Mouse (Mus musculus) CH12.LX (cell line): ENCODE data around the gene Emg1. TPM values are rescaled to one million over a fixed set of nuclear protein-coding genes. Genes with fewer than 3 reads are reported as not detected.

Experiments
- DNase-seq: peaks from one replicate; pipeline ENCODE4 v3.0.0-alpha.2; 2013; ENCODE audit errors: extremely low read depth
- H3K27ac ChIP-seq: 2 replicates; pipeline ENCODE4 v1.5.1; 2012; ENCODE audit warnings: low read depth, mild to moderate bottlenecking, control low read depth, moderate library complexity; ENCODE audit not compliant: insufficient read depth
- H3K27me3 ChIP-seq: replicated peaks from 2 replicates; pipeline ENCODE3; 2012; ENCODE audit warnings: inconsistent platforms
- H3K36me3 ChIP-seq, 2 experiments: replicated peaks in 1 of 2; 2 replicates each; pipeline versions ENCODE3 to v1.6.1; 2012; ENCODE audit warnings: inconsistent platforms in 1 of 2, low read length in 1 of 2, mild to moderate bottlenecking in 1 of 2, mixed read lengths in 1 of 2, moderate library complexity in 1 of 2; ENCODE audit not compliant: control insufficient read depth in 1 of 2, insufficient read depth in 1 of 2
- H3K4me1 ChIP-seq, 2 experiments: 2 replicates each; pipeline ENCODE4 v1.6.1; 2012; ENCODE audit warnings: inconsistent platforms in 1 of 2, moderate library complexity in 1 of 2; ENCODE audit not compliant: insufficient read depth in 2 of 2, control insufficient read depth in 1 of 2
- H3K4me2 ChIP-seq: 2 replicates; pipeline ENCODE4 v1.6.1; 2012; ENCODE audit warnings: low read depth, mild to moderate bottlenecking, control low read depth; ENCODE audit not compliant: poor library complexity, insufficient read depth, severe bottlenecking
- H3K4me3 ChIP-seq, 3 experiments: fragments of 150-350 bp in 1 of 3; sonication (generic) in 1 of 3; replicated peaks in 1 of 3; 2 replicates each; pipeline versions ENCODE3 to v1.5.1; 2011 to 2012; ENCODE audit warnings: low read depth in 2 of 3, low read length in 2 of 3, mild to moderate bottlenecking in 2 of 3, moderate library complexity in 2 of 3, control low read depth in 1 of 3, improper control_type of control experiment in 1 of 3, inconsistent platforms in 1 of 3, mixed read lengths in 1 of 3; ENCODE audit not compliant: poor library complexity in 1 of 3
- H3K79me2 ChIP-seq: replicated peaks from 2 replicates; pipeline ENCODE4 v1.6.1; 2012; ENCODE audit warnings: mild to moderate bottlenecking, moderate library complexity; ENCODE audit not compliant: control insufficient read depth, poor library complexity, insufficient read depth, severe bottlenecking; ENCODE audit errors: extremely low read depth
- H3K9ac ChIP-seq: 2 replicates; pipeline ENCODE4 v1.6.1; 2012; ENCODE audit warnings: low read depth, mild to moderate bottlenecking, control low read depth, moderate library complexity; ENCODE audit not compliant: insufficient read depth
- H3K9me3 ChIP-seq: replicated peaks from 2 replicates; pipeline ENCODE3; 2012; ENCODE audit warnings: low read length, inconsistent platforms, mixed read lengths
- BHLHE40 ChIP-seq: IDR thresholded peaks from 2 replicates; pipeline ENCODE4 v1.6.1; 2011; ENCODE audit warnings: mild to moderate bottlenecking, low read depth, low read length, improper control_type of control experiment
- CHD1 ChIP-seq: IDR thresholded peaks from 2 replicates; pipeline ENCODE4 v1.6.1; 2012; ENCODE audit warnings: low read depth, low read length, improper control_type of control experiment, inconsistent platforms
- CHD2 ChIP-seq: IDR thresholded peaks from 2 replicates; pipeline ENCODE4 v1.6.1; 2011; ENCODE audit warnings: low read length, improper control_type of control experiment
- E2F4 ChIP-seq: IDR thresholded peaks from 2 replicates; pipeline ENCODE4 v1.6.1; 2011; ENCODE audit warnings: low read depth, low read length, improper control_type of control experiment; ENCODE audit not compliant: insufficient replicate concordance
- ELF1 ChIP-seq: IDR thresholded peaks from 2 replicates; pipeline ENCODE4 v1.6.1; 2014; ENCODE audit warnings: low read depth, mild to moderate bottlenecking, inconsistent platforms, low read length, improper control_type of control experiment
- EP300 ChIP-seq: IDR thresholded peaks from 2 replicates; pipeline ENCODE4 v1.6.1; 2011; ENCODE audit warnings: low read length, improper control_type of control experiment
- GABPA ChIP-seq: IDR thresholded peaks from 2 replicates; pipeline ENCODE4 v1.6.1; 2012; ENCODE audit warnings: low read depth, low read length, improper control_type of control experiment, inconsistent platforms; ENCODE audit not compliant: insufficient replicate concordance
- JUN ChIP-seq: IDR thresholded peaks from 2 replicates; pipeline ENCODE4 v1.6.1; 2011; ENCODE audit warnings: low read depth, mild to moderate bottlenecking, low read length, improper control_type of control experiment, moderate library complexity; ENCODE audit not compliant: insufficient read depth
- KAT2A ChIP-seq: IDR thresholded peaks from 2 replicates; pipeline ENCODE4 v1.6.1; 2012; ENCODE audit warnings: low read length, improper control_type of control experiment, inconsistent platforms; ENCODE audit not compliant: insufficient replicate concordance
- MAX ChIP-seq: IDR thresholded peaks from 2 replicates; pipeline ENCODE4 v1.6.1; 2011; ENCODE audit warnings: low read length, improper control_type of control experiment
- MYC ChIP-seq: IDR thresholded peaks from 2 replicates; pipeline ENCODE4 v1.6.1; 2011; ENCODE audit warnings: low read depth, mild to moderate bottlenecking, improper control_type of control experiment, low read length
- NELFE ChIP-seq: IDR thresholded peaks from 2 replicates; pipeline ENCODE4 v1.6.1; 2011; ENCODE audit warnings: low read depth, low read length, improper control_type of control experiment
- POLR2A ChIP-seq: IDR thresholded peaks from 2 replicates; pipeline ENCODE4 v1.6.1; 2011; ENCODE audit warnings: low read depth, mild to moderate bottlenecking, improper control_type of control experiment, low read length
- RAD21 ChIP-seq: IDR thresholded peaks from 2 replicates; pipeline ENCODE4 v1.6.1; 2011; ENCODE audit warnings: low read depth, mild to moderate bottlenecking, low read length, improper control_type of control experiment, moderate library complexity
- UBTF ChIP-seq: IDR thresholded peaks from 2 replicates; pipeline ENCODE4 v1.6.1; 2012; ENCODE audit warnings: low read depth, mild to moderate bottlenecking, inconsistent platforms, low read length, improper control_type of control experiment, moderate library complexity
- USF1 ChIP-seq: IDR thresholded peaks from 2 replicates; pipeline ENCODE4 v1.6.1; 2014; ENCODE audit warnings: low read depth, mild to moderate bottlenecking, inconsistent platforms, low read length, improper control_type of control experiment
- ZC3H11A ChIP-seq: IDR thresholded peaks from 2 replicates; pipeline ENCODE4 v1.6.1; 2012; ENCODE audit warnings: low read depth, mild to moderate bottlenecking, inconsistent platforms, low read length, improper control_type of control experiment
- ZKSCAN1 ChIP-seq: IDR thresholded peaks from 2 replicates; pipeline ENCODE4 v1.6.1; 2012; ENCODE audit warnings: low read depth, inconsistent platforms, low read length, improper control_type of control experiment, borderline replicate concordance
- dilution Hi-C: fragments of 300-500 bp; cut with MboI; formaldehyde crosslinking; loops from 2 replicates; pipeline ENCODE4 v1.14.3; 2020; ENCODE audit warnings: low sequenced_read_pairs; ENCODE audit not compliant: extremely low pct_unique_long_range_greater_than_20kb, extremely low pct_ligation_motif_present
- in situ Hi-C: fragments of 300-500 bp; cut with MboI; formaldehyde crosslinking; loops from 3 replicates; pipeline ENCODE4 v1.14.3; 2019; ENCODE audit warnings: low sequenced_read_pairs, low pct_ligation_motif_present, low pct_unique_long_range_greater_than_20kb, mixed read lengths
- polyA plus RNA-seq: library from polyadenylated mRNA; unstranded; fragments of >175 nt; gene quantifications from 2 replicates; pipeline ENCODE4 v1.2.1, GENCODE M21; 2012; ENCODE audit warnings: low read depth; ENCODE audit not compliant: insufficient read length
- total RNA-seq, 2 experiments: library from RNA; depleted of rRNA; stranded (reverse); fragments of 300-350 nt in 1 of 2; fragments of >200 nt in 1 of 2; gene quantifications; 2 replicates each; pipeline ENCODE4 v1.2.3; 2012 to 2014

Emg1 gene
- total and polyA plus RNA-seq, 3 experiments, result 301 to 481 (median 352) TPM

- peak; percentile 46; the same call in 1 of the 2 replicates for TF ChIP-seq ZC3H11A
Observed at GRCm38 (mm10) chr6:124745490-124746295, 33.7 kb upstream of the Emg1 start (continued).

DNA sequence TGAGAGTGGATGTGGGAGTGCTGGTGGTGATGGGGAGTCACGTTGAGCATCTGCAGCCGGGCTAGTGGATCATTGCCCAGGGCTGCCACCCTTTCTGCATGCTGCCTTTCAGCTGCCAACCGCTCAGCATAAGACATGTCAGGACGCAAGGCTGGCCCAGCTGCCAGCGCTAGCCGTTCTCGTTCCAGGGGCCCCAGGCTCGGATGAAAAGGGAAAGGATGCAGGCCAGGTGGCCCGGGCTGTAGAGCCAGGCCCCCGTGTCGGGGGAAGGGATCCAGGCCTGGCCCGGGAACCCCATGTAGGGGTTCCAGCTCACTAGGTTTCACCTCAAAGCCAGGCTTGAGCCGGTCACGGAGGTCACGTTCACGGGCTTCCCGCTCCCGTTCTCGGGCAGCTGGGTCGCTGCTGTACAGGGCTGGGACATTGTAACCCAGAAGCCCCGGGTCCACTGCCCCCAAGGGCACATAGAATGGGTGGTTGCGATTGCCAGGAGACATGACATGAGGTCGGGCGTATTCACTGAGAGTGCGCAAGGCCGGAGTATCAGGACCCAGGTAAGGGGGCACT lies 32.9 kb upstream of the Emg1 start:
- no peak for TF ChIP-seq ZKSCAN1
- 0 out of 2 replicates have a peak, but pooled peaks have one; percentile 26 for TF ChIP-seq UBTF
- TF ChIP-seq NELFE, result no peak
- TF ChIP-seq CHD1, result no peak
- TF ChIP-seq KAT2A, result no peak
- no peak for TF ChIP-seq ZC3H11A
- no peak for TF ChIP-seq GABPA
- TF ChIP-seq USF1, result no peak
- TF ChIP-seq EP300, result no peak
- TF ChIP-seq BHLHE40, result peak; percentile 49; the same call in 1 of the 2 replicates
- no peak for TF ChIP-seq RAD21
- no peak for TF ChIP-seq CHD2
- no peak for TF ChIP-seq E2F4
- TF ChIP-seq JUN, result no peak
- H3K27ac ChIP-seq, result peak overlapping the region; percentile 26; the same call in 1 of the 2 replicates
- in situ Hi-C loops (no loop called here), dilution Hi-C loops (no loop called here)
- H3K27me3 ChIP-seq, result no peaks in the 10 kb centered on the region
- H3K4me1 ChIP-seq, result peaks cover 17 to 49% of the 10 kb centered on the region in 2 experiments
- H3K36me3 ChIP-seq, result peaks cover 38 to 54% of the 10 kb centered on the region in 2 experiments
- no peaks in the 10 kb centered on the region for H3K79me2 ChIP-seq
- no peaks in the 10 kb centered on the region for H3K9me3 ChIP-seq
- peak overlapping the region; percentile 42 to 63 (median 42) for H3K4me3 ChIP-seq
- no peak for DNase-seq
- peak overlapping the region; percentile 67 for H3K4me2 ChIP-seq
- H3K9ac ChIP-seq, result peak overlapping the region; percentile 67

DNA sequence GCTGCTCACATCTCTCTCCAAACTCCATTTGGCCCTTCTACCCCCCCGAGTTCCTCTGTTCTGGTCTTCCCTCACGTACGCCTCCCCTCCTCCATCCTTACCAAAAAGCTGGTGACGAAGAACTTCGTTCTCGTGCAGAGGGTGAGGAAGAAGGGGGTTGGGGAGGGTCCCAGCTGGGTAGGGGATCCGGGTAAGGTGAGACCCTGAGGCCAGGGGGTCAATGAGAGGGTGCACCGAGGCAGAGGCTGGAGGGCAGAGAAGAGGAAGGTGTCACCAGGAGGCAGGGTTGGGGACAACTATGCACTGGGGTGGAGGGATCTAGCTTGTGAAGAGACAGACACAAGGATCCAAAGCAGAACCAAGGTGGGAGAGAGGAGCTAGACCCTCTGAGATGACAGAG lies 31.7 kb upstream of the Emg1 start:
- no peak overlapping the region for H3K4me3 ChIP-seq
- no peaks in the 10 kb centered on the region for H3K9me3 ChIP-seq
- H3K4me1 ChIP-seq, result peaks cover 26 to 61% of the 10 kb centered on the region in 2 experiments
- dilution Hi-C loops, result no loop called here
- H3K27ac ChIP-seq, result no peak overlapping the region
- DNase-seq, result no peak
- no peak overlapping the region for H3K4me2 ChIP-seq
- H3K9ac ChIP-seq, result no peak overlapping the region
- no peaks in the 10 kb centered on the region for H3K27me3 ChIP-seq
- in situ Hi-C loops, result no loop called here
- TF ChIP-seq MYC (no peak), CHD1 (no peak), POLR2A (no peak), E2F4 (no peak), ELF1 (no peak), MAX (no peak)
- H3K36me3 ChIP-seq, result peaks cover 35 to 44% of the 10 kb centered on the region in 2 experiments
- no peaks in the 10 kb centered on the region for H3K79me2 ChIP-seq
